Mouse (Mus musculus) testis, postnatal 14 days (tissue): ENCODE measurements around the gene Spats2.

Source experiments
- DNase-seq: peaks from one replicate; pipeline ENCODE4 v3.0.0; 2021; ENCODE audit warnings: low spot score

Gene Spats2

DNA sequence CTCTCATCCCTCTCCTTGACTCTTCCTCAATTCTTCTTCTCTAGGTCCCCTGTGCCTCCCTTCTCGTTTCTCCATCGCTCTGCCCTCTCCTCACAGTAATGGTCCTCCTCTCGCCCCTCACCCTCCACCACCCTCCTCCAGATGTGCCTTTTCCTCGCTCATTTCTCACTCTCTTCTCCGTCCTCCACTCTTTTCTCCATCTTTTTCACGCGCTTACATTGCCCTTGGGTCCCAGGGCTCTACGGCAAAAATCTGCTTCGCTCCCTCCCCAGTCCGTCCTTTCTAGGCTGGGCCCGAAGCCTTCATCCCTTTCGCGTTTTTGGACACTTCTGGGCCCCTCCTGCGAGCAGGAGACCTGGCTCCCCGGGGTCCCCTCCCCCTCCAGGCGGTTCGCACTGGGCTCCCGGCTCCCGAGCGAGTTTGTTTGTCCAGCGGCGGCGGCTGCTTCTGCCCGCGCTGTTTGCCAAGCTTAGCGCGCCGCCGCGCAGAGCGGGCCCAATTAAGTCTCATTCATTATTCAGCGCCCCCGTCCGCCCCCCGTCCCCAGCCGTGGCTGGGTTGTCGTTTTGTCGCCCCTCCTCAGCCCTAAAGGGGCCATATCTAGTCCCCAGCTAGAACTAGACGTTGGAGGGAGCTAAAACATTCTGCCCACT is 27.8 kb upstream of the Spats2 start:
- DNase-seq: no peak

DNA sequence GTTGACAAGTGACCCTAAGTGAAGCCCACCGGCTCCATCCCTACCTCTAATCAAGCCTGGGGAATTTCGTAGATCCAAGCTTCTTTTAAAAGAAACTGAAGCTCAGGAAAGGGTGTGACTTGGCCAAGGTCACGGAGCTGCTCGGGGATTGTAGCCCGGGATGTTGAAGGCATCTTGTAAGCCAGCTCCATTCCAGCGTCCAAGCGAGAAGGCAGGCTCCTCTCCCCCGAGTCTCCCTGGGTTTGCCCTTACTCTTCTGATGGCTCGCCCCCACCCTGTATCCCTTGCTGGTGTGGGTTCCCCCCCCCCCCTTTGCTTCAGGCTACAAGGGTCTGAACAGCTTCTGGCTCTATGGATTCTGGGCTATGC is 27.2 kb upstream of the Spats2 start:
- DNase-seq: no peak

DNA sequence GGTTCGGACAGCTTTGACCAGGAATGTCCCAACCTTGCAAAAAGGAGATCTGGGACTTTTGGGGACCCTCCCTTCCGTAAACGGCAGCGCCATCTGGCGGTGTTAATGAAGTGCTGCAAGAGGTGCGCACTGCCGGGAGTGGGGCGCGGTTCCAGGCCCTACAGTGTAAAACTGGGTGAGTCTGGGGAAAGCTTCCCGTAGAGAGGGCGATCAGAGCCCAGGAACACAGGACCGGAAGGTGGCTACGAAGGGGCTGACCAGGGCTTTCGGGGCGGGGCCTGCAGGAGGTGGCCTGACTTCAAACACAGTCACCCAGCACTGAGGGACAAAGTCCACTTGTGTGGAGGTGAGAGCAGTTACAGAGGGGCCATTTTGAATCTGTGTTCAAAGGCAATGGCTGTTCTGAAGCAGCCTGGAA is 26.6 kb upstream of the Spats2 start:
- peak; percentile 46 for DNase-seq

GRCm38 (mm10) chr15:99099984-99100383 is 25.7 kb upstream of the Spats2 start:
- no peak for DNase-seq

DNA sequence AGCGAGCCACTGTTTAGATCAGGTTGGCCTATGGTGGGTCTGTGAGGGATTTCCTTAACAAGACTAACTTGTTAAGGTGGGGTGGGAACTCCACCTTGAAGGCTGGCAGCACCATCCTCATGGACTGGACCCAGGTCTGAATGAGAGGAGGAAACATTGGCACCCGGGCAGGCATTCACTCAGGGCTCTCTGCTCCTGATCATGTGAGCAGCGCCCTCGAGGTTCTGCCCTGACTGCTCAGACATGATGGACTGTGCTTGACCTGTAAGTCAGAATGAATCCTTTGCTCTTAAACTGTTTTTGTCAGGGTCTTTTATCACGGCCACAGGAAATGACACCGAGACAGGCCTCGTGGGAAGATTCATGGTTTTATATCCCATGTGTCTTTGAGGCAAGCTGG is 20.5 kb upstream of the Spats2 start:
- no peak for DNase-seq

DNA sequence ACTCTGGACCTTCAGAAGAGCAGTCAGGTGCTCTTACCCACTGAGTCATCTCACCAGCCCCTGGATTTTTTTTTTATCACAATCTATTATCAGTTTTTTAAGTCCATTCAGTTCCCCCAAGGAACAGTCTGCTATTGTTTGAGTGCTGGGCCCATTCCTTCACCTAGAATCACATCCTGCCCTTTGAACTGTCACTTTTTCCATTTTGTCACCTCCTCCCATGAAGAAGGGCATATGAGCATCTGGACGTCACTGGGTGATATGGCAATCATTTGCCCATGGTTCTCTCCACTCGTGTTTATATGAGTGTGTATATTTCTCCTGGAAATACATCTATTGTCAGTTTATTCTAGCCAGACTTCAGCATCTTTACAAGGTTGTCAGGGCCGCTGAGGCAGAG is 17.9 kb upstream of the Spats2 start:
- DNase-seq: no peak

GRCm38 (mm10) chr15:99111139-99111538 is 14.6 kb upstream of the Spats2 start:
- DNase-seq: no peak

GRCm38 (mm10) chr15:99111809-99112208 is 13.9 kb upstream of the Spats2 start:
- DNase-seq: no peak

DNA sequence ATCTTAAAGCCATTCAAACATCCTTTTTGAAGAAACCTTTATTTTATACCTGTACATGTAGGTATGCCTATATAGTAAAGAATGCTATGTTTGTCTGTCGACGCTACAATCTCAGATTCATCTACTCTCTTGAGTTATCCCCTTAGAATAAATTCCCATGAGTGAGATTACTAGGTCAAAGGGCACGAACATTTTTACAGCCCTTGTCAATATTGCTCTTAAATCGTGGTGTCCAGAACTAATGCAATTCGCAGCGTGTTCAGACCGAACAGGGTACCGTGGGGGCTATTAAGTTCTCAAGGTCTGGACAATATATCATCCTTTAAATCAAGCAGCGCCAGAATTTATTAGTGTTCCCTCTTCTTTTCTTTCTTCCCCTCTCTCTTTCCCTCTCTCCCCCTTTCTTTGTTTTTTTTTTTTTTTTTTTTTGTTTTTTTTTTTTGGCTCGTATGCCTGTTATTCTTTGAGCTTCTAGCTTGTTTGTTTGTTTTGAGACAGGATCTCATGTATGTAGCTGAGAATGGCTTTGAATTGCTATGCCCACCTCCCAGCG is 12.8 kb upstream of the Spats2 start:
- DNase-seq: no peak

- no peak for DNase-seq
Measured at GRCm38 (mm10) chr15:99113396-99113975, 12.2 kb upstream of the Spats2 start.

GRCm38 (mm10) chr15:99114312-99115064 is 11.2 kb upstream of the Spats2 start:
- no peak for DNase-seq

DNA sequence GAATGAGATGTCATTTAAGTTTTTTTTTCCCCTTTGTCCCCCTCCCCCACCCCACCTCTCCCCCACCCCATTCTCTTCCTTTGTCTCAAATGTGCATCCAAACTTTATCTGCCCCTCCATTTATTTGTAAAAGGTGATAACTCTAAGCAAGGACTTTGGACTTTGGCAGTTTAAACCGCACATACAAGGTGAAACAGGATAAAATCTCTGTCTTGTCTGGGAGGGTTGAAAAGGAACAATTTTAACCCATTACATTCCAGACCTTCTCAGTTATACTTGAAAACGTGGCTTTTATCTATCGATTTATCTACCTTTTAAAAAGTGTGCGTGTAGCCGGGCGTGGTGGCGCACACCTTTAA is 10.7 kb upstream of the Spats2 start:
- DNase-seq: no peak

- DNase-seq: no peak
Measured at GRCm38 (mm10) chr15:99116539-99116938, 9.2 kb upstream of the Spats2 start.

- DNase-seq: no peak
Measured at GRCm38 (mm10) chr15:99120814-99121213, 4.9 kb upstream of the Spats2 start.

DNA sequence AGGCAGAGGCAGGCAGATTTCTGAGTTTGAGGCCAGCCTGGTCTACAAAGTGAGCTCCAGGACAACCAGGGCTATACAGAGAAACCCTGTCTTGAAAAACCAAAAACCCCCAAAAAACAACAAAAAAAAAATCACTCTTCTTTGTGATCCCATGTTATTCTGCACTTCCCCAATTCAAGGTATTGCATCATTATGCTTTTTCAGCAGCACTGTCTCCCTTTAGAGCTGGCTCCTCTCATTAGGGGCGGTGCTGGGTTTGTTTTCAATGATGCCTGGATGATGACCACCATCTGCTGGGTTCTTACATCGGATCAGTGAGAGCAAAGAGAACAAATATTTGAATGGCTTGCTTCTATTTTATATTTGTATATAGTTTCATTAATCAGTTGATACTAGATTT is 3.1 kb upstream of the Spats2 start:
- no peak for DNase-seq

DNA sequence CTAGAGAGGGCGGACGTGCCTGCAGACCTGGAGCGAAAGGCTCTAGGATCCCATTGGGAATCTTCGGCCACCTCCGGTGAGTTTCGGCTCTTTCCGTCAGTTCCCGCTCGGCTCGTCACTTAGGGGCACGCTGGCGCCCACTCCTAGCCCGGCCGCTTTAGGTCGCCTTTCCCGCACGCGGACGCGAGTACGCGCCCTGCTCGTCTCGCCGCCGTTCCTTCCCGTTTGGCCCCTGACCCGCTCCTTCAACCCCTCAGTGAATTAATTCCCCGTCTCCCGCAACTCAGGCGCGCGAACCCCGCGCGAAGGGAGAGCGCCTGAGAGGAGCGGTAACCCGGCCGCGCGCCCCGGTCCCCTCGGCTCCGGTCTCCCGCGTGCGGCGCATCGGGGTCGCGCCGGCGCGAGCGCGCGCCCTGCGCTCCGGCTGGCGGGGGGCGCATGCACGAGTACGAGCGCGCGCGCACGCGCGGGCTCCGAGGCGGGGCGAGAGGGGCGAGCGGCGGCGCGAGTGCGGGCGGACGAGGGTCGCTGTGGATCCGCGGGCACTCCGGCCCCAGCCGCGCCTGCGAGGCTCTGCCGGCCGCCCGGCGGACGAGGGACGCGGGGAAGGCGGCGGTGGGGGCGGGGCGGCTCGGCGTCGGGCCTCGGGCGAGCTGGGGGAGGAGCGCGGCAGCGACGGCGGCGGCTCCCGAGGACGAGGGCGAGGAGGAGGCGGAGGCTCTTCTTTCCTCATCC is 532 bp downstream of the Spats2 start:
- peak; percentile 88 for DNase-seq

DNA sequence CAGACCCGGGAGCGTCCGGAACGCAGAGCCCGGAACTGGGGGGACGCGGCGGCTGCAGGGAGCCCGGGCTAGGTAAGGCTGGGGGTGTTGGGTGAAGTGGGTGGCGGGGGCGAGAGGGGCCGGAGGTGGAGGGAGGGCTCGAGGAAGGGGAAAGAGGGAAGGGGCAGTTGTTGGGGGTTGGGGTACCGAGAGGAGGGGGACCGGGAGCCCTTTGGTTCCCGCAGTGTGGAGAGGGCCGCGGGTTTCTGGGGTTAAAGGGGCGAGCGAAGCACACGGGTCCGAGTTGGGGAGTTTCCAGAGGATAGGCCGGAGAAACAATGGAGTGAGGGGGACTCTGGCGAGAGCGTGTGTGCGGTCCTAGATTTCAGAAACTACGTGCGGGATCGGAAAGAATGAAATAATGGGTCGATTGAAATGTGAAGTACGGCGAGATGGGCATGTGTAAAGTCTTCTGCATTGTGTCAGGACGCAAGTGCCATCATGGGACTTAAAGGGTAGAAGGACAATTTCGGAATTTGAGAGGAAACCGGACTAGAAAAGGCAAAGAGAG is 1.2 kb downstream of the Spats2 start:
- DNase-seq: no peak

DNA sequence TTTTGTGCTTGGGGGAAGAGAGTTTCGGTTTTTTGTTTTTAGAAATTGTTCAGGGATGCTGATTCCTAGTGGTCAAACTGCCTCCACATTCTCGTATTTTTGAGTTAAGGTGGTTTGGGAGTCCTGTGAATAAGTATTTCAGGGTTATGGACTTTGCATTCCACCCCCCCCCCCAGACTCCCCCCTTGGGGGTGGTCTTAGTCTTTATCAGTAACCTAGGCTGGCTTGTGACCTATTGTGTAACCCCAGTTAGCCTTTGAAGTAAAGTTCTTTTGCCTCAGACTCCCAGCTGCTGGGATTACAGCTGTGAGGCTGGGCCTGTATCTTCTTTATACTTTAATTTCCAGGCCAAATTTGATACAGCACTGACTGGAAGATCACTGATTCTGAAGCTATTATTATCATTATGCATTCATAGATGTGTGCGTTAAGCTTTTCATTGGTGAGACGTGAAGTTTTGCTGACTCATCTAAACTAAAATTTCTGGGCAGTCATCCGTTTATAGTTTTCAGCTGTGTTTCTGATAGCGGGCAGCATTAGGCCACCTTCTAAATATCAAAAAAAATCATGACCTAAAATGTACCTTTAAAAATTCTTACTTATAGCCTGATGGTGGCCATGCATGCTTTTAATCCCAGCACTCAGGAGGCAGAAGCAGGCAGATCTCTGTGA is 2.3 kb downstream of the Spats2 start:
- no peak for DNase-seq

DNA sequence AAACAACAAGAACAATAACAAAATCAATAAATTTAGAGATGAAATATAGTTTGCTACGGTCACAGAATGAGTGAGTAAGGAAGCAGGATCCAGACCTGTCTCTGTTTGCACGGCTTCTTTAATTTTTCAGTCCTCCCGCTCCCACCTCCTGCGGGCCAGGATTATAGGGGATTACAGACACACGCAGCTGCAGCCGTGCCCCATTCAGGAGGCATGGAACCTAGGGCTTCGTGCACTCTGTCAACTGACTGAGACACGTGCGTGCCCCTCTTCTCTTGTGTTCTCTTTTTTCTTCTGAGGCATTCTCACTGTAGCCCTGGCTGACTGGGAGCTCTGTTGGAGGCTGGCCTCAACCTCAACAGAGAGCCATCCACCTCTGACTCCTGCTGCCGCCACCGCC is 3.7 kb downstream of the Spats2 start:
- DNase-seq: no peak

GRCm38 (mm10) chr15:99129956-99130910 is 4.5 kb downstream of the Spats2 start:
- DNase-seq: no peak

GRCm38 (mm10) chr15:99138389-99138788 is 12.7 kb downstream of the Spats2 start:
- no peak for DNase-seq
